Mouse (Mus musculus) heart, adult 18-20 months (tissue): ENCODE measurements around the gene Gm44503. TPM values are rescaled to one million over a fixed set of nuclear protein-coding genes. Genes with fewer than 3 reads are reported as not detected.

Experiments used
- DNase-seq, 2 experiments: peaks; one replicate each; pipeline ENCODE4 v3.0.0; 2021 to 2022; ENCODE audit warnings: mixed read lengths in 1 of 2
- microRNA-seq, 2 experiments: library from miRNA; unstranded; fragments of <30 nt; microRNA quantifications; one replicate each; pipeline ENCODE4 v1.2.0; 2022
- total RNA-seq, 2 experiments: library from RNA; stranded (reverse); gene quantifications; 2 replicates each; pipeline ENCODE4 v1.2.3; 2021

The Gm44503 gene
- total RNA-seq, 2 experiments from 2014 or later: not detected

DNA sequence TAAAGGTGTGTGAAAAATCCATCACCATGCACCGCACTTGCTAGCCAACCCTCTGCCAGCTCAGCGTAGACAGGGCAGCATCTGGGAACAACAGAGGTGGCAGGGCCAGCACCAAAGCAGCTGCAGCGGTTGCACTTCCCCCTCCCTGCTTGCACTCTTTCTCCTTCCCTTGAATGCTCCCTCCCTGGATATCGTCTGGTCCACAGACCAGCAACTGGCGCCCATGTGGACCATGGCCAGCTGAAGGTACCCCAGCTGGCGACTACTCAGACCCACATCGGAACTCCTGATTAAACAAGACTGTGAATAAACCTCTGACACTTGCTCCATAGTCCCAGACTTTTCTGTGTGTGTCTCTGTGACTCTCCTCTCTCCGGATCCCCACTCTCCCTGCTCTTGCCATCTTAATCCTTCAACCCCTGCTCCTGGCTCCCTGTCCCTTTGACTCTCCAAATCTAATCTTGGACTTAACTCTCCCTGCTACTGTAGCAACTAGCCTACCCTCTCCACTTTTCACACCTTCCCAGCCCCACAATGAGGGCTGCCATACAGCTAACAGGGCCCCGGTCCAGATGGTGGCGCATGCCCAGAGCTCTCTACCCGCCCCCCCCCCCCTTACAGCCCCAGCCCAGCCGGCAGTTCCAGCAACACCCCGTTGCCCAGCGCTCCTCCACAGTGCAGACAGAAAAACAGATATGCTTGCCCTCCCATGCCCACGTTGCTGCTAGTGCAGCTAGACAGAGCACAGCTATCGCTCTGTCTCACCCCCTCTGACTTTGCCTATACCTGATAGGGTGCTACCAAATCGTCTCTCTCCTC lies 67.4 kb downstream of the Gm44503 start:
- DNase-seq: peak in 1 of 2 experiments; percentile 12

DNA sequence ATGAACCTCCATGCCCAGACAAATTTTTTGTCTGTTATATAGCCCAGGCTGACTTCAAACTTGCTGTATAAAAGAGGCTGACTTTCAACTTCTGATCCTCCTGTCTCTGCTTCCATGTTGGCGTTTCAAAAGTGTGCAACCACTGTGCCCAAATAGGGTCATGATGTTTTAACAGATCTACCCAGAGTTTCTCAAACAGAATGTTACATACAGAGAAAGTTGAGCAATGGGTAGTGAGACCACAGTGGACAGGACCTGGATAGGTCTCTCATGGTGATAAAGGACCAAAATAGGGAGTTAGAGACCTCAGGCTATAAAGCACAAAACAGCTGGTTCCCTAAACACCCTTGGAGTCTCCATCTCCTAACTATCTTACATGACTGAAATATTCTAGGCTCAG lies 71.8 kb downstream of the Gm44503 start:
- no peak for DNase-seq

- no peak for DNase-seq
Observed at GRCm38 (mm10) chr9:73031421-73031820, 72.8 kb downstream of the Gm44503 start.

GRCm38 (mm10) chr9:73033406-73033805 lies 74.8 kb downstream of the Gm44503 start:
- DNase-seq: no peak

DNA sequence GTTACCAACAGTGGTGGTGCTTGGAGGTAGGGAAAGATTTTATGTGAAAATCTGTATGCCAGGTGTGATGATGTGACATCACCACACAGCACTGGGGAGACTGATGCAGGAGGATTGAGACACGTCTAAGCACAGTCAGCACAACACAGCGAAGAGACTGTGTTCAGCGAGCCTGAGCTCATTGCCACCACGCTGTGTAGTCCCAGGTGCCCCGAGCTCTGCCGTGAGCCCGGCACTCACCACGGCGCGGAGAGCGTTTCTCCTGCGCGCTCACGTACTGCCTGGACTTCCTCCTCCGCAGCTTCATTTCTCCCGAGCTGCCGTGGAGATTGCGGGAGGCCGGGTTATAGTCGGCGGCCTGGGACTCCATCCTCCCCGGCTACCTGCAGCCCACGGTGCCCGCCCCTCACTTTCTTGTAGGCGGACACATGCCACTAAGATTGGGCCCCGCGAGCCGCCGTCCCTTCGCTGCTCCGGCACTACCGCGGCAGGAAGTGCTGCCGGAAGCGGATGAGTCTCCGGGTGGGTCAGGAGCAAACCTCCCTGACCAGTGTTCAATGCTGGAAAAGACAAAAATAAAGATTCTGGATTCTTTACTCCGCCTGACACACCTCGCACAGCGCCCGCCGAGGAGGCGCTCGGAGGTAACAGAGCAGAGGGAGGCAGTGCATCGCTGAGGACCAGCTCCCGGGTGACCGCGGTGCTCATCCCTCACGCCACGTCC lies 80.7 kb downstream of the Gm44503 start:
- peak; percentile 95 for DNase-seq

DNA sequence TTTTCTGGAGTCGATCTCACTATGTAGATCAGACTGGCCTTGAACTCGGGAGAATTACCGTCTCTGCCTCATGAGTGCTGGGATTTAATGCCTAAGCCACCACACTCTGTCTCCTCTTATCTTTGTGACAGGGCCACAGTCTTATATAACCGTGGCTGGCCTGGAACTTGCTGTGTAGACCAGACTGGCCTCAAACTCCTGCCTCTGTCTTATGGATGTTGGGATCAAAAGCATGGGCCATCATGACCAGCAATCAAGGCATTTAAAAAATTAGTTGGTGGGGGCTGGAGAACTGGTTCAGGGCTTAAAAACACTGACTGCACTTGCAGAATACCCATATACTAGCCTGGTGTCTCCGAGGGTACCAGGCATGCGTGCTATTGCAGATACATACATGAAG lies 81.4 kb downstream of the Gm44503 start, which contains the start of gene Pigb:
TSS of gene Pigb (minus strand) at position 299 of the 400 bp plus-strand sequence.
- no peak for DNase-seq

- peak; percentile 85 to 91 for DNase-seq
Observed at GRCm38 (mm10) chr9:73044146-73045079, 85.8 kb downstream of the Gm44503 start, which contains the start of gene Rab27a. Gene Rab27a, plus strand, starts transcription at chr9:73044854.

DNA sequence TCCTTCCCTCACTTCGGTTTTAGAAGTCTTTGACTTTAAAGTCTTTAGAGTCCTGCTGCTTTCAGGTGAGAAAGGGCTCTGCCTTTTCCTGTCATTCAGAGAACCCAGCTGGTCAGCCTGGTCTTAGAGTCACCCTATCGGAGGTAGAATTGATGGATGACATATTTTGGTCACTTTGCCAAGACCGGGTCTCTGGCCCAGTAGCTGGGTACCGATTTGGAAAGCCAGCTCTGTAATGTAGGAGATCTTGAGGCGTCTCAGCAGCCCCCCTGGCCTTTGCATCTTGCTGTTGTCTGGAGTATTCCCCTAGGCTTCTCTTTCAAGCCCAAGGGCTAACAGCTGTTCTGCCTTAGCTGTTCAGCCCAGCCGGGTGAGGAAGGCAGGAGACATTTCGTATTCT lies 86.6 kb downstream of the Gm44503 start:
- peak in 1 of 2 experiments; percentile 23 for DNase-seq

GRCm38 (mm10) chr9:73045711-73046110 lies 87.1 kb downstream of the Gm44503 start:
- no peak for DNase-seq

DNA sequence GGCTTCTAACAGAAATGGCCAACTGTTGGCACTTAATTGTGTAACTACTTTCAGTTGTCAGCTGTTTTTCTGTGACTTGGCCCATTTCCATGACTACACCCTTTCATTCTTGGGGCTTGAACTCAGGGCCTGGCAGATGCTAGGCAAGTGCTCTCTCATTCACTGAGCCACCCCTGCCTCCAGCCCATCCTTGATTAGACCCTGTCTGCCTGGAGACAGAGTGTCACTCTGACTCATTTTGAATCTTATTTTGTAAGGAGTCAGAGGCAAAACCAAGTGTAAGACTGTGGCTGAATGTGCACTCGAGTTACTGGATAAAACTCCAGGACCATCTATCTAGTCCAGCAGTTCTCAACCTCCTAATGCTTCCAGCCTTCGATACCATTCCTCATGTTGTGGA lies 89.3 kb downstream of the Gm44503 start:
- peak in 1 of 2 experiments; percentile 19 for DNase-seq

DNA sequence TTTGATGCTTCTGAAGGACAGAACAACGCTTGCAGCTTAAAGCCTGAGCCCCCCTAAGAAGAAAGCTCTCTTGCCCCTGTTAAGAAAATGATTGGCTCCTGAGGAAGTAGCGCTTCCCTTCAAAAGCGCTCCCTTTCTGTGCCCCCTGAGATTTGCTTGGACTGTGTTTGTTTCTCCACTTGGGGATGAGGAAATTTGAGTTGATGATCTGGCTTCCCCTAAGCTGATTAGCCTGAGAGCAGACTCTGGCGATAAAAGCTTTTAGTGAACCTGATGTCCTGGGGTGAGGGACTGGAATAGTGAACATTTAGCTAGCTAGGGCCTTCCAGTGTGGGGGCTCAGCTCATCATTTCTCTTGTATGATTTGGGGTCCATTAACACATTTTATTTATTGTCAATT lies 90.3 kb downstream of the Gm44503 start:
- peak in 1 of 2 experiments; percentile 35 for DNase-seq

- no peak for DNase-seq
Observed at GRCm38 (mm10) chr9:73049833-73050232, 91.2 kb downstream of the Gm44503 start.

DNA sequence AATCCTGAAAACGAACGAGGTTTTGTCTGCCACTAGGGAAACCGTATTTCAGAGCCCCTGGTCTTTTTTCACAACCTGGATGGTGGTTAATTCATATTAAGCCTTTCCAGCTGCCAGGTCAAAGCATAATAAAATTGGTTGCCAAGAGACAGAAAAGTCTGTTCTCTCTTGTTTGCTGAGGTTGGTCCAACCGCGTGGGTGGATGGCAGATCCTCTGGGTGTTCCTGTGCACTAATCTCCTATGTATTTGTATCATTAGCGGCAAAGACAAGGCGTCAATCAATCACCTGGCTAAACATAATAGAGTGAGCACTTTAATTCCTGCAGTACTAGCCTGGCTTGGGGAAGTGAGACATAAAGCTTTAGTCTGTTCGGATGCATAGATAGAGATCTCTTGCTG lies 92.0 kb downstream of the Gm44503 start:
- no peak for DNase-seq

- peak; percentile 28 to 68 for DNase-seq
Observed at GRCm38 (mm10) chr9:73055441-73055911, 96.8 kb downstream of the Gm44503 start.

DNA sequence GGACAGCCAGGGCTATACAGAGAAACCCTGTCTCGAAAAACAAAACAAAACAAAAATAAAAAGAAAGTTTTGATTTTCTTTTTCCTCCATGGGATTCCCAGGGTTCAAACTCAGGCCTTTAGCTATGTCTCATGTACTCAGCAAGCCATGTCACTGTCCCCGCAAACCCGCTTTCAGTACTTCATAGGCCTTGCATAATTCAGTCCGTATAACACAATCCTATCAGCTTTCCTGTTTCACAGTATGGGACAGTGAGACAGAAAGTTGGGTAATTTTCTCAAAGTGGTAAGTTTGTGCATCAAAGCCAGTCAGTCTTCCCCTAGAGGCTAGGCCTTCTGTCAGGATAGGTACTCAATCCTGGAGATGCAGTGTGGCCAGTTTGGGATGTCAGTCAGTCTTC lies 100.6 kb downstream of the Gm44503 start:
- DNase-seq: no peak

GRCm38 (mm10) chr9:73063621-73064290 lies 105.1 kb downstream of the Gm44503 start:
- no peak for DNase-seq

Small RNAs within 50 kb of the gene (microRNA-seq; reads per million reads assigned to microRNA genes)
- 0 reads per million in 2 experiments for gene Gm27353

Other genes with a start within 250 kb of the Gm44503 start
- gene Prtg, start 152.0 kb upstream of the Gm44503 start, total RNA-seq: under 1 TPM in 1 of 2 experiments, not detected in 1; 0.02 TPM
- 10 to 100 TPM; 13.5 to 14.9 TPM for gene Pygo1, start 33.2 kb upstream of the Gm44503 start, total RNA-seq
- under 1 TPM; 0.30 to 0.57 TPM for gene Dyx1c1, start 67 bp upstream of the Gm44503 start, total RNA-seq
- gene Ccpg1os, start 26.5 kb downstream of the Gm44503 start, total RNA-seq: 1 to 10 TPM; 5.8 to 6.7 TPM
- gene Ccpg1, start 26.6 kb downstream of the Gm44503 start, total RNA-seq: 10 to 100 TPM; 84.9 to 95.1 TPM
- gene Pigb, start 81.5 kb downstream of the Gm44503 start, total RNA-seq: 1 to 10 TPM; 1.8 to 2.5 TPM
- 1 to 10 TPM; 5.1 to 6.9 TPM for gene Rab27a, start 86.0 kb downstream of the Gm44503 start, total RNA-seq
- under 1 TPM; 0.40 to 0.46 TPM for gene Khdc3, start 143.0 kb downstream of the Gm44503 start, total RNA-seq
- gene Gm20509, start 143.6 kb downstream of the Gm44503 start, total RNA-seq: not detected
- gene Rsl24d1, start 154.6 kb downstream of the Gm44503 start, total RNA-seq: 10 to 100 TPM; 46.0 to 53.9 TPM